Mouse (Mus musculus) adrenal gland, postnatal 4 days (tissue): ENCODE measurements at regions not wholly inside any gene's neighbourhood (a gene's known extent, or its start where the extent isn't known, plus 50 kb on each side); places are given as distances from the start of the nearest gene placed in this dataset.
A peak's percentile ranks its signal among the peaks of the same experiment; 100 is the strongest.

Source experiments
- DNase-seq, 2 experiments: peaks; one replicate each; pipeline ENCODE4 v3.0.0; 2021 to 2022; ENCODE audit warnings: low spot score in 2 of 2, mixed read lengths in 2 of 2

DNA sequence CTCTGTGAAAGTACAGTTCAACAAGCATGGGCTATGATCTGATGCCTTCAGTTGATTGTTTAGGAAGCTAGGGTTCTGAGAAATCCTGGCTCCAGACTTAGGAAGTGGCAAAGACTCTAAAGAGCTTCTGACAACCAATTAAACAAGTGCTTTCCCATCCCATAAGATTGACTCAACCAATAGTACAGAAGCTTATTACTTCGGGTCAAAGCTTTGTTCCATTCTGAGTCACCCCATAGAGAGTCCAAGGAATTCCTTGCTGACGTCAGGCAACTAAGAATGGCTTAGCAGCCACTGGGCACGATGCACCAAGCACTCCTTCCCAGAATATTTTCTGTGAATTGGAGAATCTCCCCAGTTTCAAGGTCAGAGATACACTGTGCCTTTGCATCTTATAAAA is 59.0 kb upstream of the Ntm start:
- DNase-seq, result no peak

DNA sequence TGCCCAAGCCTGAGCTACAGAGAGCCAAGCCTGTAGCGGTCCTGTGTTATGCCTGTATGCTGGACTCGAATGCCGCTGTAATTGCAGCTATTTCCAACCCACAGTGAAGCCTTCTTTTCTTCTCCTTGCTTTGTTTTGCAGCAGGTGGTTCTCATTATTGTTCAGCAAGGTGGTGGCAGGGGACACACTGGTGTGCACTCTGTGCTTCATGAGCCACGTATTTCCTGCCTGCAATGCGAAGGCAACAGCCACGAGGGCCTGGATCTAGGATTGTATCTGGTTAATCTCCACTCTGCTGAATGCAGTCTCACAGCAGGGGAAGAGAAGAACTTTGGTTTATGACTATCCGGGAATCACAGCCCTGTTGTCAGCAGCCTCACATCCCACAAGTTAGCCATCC is 62.3 kb upstream of the Ntm start:
- no peak for DNase-seq

DNA sequence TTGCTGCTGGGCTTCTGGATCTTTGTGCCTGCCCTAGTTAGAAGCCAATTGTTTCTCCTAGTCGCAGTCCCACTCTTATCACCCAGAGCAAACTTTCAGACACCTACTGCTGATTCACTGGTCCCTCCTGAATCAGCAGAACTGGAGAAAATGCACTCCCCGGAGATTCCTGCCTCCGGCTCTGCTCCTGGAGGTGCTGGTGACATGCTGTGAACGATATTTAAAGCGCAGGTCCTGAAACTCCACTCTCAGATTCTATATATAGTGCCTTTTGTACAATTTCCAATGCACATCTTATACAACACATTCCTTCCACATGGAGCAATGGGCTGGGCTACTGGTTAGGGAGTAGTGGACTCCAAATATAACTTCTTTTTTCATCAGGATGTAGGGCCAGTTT is 64.0 kb upstream of the Ntm start:
- no peak for DNase-seq

DNA sequence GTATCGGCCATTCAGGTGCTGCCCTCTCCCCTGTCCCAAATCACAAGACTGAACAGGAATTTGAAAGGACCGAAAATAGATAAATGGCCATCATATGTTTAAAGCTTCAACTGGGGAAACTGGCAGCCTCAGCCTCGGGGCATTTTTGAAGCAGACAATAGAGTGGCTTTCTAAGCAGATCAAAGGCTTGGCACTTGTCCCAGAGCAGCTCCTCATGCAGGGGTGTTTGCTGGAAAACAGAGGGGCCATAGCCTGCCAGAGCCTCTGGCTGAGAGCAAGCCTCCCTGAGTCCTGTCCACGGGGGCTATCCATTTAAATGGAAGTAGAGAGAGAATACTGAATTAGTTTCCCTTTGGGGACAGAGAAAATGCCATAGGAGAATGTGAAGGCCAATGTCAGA is 77.5 kb upstream of the Ntm start:
- DNase-seq, result no peak

DNA sequence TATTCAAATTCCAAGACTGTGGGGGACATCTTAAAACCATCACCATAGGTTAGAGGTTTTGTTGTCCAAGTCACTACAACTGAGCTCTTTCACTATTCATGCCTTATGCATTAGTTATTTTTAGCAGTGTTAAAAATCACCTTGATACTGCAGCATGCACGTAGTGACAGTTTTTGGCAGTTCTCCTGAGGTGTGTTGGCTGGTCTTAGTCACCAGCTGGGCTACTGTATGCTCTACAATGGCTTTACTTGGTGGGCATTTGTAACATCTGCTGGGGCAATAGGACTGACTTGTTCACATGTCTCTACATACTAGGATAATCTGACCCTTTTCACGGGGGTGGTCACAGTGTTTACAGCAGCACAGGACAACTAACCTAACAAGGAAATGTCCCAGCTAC is 101.6 kb upstream of the Ntm start:
- no peak for DNase-seq

DNA sequence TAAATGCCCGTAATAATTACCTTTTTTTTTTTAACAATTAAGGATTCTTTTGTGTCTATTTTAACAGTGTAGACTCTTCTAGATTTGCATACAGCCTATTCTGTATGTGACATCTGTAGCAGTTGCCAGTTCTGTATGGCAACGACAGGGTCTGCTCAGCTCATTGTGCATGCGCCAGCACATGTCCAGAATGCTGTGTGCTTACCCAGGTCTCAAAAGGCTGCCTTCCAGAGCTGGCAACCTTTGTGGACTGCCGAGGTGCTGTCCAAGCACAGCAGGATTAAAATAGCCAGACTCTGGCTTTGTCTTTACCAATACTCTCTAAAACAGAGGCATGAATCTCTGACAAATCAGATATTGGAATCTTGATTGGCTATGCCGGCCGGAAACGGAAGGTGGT is 105.0 kb upstream of the Ntm start:
- DNase-seq, result no peak

DNA sequence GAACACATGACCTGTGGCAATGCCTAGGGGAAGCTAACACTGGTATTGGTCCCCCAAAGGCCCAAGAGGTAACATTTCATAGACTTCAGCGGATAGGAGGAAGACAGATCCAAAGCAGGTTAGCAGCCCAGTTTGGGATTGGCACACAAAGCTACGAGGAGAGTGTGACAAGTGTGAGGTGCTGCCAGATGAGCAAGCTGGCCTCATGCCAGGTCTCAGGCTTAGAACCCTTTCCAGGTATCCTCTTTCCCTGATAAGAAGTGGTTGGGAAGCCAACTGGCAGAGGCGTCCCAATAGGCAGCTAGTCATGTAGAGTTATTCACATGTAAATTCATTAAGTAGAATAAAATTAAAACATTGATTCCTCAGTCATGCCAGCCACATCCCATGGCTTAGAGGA is 112.3 kb upstream of the Ntm start:
- DNase-seq, result no peak

DNA sequence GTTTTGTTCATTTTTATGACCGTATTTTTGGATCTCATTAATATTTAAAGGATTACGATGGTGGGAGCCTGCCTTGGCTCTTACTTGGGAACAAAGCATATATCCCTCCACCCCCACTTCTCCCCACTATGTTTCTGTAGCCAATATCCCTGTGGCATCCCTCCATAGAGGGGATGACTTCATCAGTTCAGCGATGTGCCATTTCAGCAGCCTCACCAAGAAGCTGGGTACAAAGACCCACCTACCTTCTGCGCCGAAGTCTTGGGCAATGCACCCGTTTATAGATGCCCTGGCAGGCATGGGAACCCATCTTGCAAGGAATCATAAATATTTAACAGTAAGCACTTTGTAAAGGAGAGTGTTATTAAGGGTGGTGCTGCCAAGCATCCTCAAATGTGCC is 113.1 kb upstream of the Ntm start:
- DNase-seq, result no peak

DNA sequence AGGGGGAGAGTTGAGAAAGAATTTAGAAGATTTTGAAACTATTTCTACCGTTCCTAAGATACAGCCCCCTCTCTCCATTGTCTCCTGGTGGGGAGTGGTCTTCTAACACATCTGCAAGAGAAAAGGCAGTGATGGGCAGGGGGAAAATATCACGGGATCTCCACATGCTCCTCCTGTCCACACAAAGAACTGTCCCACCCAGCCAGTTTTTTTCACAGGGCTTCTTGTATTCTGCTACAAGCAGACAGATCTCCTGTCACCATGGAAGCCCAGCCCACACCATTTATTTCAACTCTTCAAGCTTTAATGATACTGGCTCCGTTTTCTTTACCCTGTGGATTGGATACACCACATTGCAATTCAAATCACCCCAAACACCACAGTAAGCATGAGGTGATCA is 113.5 kb upstream of the Ntm start:
- DNase-seq, result no peak

DNA sequence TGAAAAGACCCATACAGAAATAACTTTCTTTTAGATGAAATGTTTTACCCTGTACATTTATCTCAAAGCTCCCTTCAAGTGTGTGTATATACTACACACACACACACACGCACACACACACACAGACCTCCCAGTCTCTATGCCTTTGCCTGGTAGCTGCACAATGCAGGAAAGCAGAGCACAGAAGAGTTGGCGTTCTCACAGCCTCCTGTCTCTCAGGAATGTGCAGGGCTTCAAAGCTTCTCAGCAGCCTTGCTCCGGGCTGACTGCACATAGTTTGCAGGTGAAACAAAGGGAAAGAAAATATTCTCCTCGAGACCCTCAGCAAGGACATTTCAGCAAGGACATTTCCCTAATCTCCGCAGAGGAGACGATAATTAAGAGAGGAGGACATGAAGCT is 139.0 kb upstream of the Ntm start:
- no peak for DNase-seq

DNA sequence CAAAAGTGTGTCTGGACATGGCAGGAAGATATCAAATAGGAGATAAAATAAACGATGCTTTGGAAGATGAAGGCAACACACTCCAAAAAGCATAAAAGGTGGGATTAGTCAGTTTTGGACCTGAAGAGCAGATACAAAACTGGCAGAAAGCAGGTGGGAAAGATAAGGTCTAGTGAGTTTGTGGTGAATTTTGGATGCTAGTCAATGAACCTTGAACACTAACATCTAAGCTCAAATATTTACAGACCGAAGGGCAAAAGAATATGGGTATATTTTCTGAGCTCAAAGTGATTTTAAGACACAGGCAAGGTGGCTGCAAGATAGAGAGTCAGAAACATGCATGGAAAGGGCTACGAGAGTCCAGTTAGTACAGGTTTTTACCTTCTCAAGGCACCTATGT is 159.4 kb upstream of the Ntm start:
- no peak for DNase-seq

DNA sequence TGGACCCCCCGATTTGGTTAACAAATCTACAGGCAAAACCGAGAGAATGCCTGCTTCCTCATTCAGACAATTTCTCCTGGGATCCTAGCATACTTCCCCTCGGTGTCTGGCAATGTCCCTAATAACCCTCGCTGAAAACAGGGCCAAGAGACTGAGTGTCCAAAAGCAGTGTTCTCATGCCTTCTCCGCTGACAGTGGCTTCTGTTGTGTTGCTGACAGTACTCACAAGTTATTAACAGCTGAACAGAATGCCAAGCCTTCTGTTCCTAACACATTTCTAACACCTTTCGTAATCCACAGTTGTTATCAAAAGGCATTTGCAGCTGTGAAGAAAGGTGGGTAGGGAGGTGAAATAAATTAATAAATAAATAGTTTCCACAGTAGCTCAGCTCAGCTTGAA is 166.2 kb upstream of the Ntm start:
- DNase-seq, result no peak

DNA sequence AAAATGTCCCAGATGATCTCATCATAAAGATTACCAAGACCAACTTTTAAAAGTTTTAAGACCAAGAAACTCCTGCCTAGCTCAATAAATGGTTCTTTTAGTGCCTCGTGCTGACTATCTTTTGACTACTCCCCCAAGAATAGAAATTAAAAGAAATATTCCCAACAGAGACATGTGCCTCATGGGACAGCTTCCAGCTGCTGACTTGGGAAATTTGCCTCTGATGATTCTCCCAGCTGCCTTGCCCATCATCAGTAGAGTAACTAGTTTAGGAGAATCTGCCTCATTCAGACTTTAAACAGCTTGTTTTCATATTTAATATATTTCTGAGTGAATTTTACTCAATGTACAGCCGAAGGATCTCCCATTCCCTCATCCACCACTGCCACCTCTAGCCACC is 168.7 kb upstream of the Ntm start:
- DNase-seq, result no peak

DNA sequence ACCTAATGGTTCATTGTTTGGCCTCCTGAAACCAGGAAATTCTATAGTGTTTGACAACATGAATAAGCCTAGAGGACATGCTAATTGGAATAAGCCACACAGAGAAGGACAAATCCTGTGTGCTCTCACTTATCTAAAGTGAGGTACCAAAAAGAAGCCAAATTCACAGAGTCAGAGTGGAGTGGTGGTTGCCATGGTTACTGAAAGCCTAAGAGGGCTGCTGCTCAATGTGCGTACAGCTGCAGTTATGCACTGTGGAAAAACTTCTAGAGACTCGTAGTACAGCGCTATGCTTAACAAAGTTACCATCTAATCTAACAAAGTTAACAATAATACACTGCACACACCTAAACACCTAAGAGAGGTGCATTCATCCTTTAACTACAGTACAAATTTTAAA is 171.4 kb upstream of the Ntm start:
- no peak for DNase-seq

DNA sequence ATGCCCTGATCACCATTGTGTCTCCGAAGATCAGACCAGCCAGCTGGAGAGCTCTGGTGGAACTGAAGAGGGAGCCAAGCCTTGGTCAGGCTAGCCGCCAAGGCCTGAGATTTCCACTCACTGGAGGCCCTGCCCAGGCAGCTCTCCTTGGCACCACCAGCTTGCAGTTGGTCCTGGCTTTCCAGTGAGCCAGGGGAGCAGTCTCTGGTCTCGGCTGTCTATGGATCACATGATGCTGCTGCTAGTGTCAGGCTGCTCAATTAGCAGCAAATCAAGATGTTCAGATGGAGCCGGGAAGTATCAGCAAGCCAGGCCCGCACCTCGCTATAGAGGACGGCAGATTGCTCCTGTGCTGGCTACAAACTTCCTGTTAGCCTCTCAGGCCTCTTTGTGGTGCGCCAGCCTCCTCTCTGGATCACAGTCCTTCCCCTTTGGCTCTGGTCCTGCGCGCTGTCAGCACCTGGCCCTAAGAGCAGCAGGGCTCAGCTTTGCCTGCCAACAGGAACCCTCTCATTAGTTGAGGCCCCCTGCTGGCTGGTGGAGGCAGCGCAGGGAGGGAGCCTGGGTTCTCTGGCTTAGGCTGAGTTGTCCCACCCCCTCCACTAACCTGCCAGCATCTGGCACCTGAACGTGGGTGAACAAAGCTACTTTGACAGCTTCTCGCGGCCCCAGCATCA is 174.8 kb upstream of the Ntm start:
- DNase-seq, result peak; percentile 36 to 58

DNA sequence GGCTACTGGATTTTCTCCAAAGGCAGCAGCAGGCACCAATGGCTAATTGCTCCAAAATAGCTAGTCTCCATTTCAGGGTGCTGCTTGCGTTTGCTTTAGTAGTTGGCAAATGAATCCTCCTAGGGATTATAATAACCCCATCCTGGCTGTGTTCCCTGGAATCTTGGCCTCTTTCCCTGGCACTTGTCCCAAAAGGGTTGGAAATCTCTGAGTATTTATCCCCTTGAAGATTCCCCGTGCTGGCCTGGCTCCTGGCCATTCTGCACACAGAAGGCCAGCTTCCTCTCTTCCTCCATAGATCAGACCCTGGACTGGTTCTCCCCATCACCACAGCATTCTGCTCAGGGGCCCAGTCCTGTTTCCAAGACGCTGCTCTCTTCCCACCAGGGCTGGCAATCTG is 177.2 kb upstream of the Ntm start:
- peak; percentile 24 to 45 for DNase-seq

DNA sequence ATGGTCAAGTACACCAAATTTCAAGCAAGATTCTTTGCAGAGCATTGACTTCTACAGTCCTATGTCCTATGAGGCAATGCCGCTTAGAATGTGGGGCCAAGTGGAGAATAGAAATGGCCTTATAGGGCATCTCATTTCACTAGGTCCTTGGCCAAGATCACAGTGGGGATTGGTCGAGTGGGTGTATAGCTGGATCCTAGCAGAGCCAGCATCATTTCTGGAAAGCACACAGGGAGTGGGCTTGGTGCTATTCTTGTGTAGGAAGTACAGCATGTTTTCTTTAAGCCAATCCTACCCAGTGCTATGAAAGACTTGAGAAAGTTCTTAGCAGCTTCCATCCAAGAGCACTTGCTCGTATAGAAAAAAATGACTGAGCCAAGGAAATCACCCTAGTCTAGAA is 178.2 kb upstream of the Ntm start:
- DNase-seq, result no peak

DNA sequence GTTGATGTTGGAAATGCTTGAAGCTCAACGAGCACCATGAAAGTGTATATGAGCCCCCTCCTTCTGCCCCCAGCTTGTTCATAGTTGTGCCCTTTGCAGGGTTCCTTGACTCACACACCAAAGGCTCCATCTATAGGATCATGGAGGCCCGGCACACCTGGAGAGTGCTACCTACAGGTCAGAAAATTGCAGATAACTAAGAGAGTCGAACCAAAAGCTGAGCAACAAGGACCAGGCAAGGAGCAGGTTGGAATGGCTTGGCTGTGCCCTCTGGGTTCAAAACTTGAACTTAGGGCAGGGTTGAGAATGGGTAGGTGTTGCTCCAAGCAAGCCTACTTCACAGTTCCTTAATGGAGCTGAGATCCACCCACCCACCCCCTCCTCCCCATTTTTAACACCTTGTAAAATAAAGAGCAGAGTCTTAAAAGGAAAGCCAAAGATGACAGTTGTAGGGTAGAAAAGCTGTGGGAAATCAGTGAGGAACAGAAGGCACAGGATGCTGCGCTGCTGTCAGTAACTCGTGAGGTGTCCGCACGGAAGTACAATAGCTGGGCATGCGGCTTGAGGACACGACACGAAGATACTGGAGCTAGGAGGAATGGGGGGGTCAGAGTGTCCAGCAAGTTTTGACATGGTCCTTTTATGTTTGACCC is 180.0 kb upstream of the Ntm start:
- no peak for DNase-seq

DNA sequence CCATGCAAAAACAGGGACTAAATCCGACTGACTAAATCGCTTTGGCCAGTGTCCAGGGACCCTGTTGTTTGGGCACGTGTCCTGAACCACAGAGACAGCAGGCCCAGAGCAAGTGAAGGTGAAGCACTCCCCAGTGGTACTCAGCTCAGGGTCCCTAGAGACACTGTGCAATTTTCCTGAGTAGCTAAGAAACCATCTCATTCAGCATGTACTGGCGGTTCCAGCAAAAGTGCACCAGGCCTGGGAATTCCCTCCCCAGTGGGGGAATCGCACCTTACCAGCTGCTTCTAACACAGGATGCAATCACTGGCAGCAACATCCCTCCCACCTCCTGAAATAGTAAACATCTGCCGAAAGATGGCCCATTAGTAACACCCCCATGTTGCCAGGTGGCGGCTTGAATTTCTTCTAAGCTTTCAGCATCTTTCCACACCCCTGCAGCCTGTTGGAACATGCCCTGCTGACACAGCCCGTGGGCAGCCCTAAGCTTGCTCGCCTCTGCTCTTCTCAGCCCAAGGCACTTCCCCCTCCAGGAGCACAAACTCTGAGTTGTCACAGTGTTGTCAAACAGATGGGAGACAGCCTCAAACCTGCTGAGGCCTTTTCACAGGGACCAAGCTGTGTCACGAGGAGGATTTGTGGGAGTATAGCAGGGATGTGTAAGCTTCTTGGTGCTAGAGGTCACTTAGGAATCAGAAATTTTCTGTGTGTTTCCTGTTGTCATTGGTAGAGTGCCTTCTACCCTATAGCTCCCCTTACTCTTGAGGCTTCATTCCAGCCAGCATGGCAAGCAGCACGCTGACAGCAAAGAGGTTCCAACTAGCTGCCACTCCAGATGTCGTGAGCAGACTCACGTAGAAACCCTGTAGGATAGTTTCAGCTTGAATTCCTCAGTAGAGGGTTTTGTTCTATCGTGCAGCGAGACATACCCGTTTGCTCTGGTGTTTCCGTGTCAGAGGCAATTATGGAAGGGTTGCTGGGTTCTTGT is 186.8 kb upstream of the Ntm start:
- DNase-seq, result no peak

DNA sequence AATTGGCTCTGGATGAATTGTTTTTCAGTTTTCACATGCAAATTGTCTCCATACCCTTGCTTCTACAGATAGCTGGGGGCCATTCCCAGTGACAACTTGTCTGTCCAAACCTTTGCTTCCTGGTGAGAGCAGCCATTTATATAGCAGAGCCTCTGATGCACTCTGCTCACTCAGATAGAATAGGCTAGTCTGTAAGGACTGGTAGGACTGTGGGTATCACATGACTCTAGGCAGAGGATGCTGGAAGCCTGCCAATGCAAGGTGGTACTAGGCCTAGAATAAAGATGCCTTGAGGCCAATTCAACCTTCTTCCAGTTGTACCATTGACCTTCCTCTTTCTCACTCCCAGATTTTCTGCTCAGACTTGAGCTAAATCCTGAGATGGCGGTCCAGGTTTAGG is 188.2 kb upstream of the Ntm start:
- no peak for DNase-seq

DNA sequence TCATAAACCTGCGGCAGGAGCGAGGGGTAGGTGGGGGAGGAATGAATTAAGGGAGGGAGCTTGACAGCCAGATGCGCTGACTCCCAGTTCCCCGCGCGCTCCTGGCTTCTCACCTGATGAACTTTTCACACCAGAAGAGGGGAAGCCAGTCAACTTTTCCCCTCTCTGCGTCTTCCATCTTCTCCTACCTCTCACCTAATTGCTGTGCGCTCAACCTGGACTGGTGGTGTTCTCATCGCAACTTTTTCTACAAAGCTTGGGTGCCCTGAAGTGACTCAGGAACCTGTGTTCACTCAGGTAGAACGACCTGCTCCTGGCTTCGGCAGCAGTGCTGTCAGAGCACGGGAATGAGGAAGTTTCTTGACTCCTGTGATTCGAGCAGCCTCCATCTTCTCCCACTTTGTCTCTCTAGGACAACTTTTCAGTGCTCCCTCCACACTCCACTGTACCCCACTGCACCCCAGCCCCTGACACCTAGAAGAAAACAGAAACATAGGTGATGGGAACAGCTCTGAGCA is 203.4 kb upstream of the Ntm start:
- DNase-seq, result no peak

DNA sequence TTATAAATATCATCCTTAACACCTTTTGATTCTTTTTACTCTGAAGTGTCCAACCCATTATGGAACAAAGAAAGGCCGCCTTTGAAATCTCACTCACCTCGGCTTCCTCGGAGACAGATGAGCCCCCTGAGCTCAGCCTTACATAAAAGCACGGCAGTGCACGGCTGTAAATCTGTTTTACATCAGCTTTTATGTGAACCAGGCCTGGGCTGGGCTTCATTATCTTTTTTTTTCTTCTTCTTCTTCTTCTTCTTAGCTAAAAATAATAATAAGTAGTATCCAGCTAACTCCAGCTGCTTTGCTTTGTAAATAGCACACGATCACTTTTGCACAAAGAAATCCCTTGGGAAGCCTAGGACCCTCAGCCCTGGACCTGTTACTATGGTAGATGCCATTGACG is 204.3 kb upstream of the Ntm start:
- DNase-seq, result no peak
